Mouse (Mus musculus) embryo, embryonic 10.5 days (tissue): ENCODE results near the gene Wwc1.
"Not testable (repeated sequence)": the region's sequence is repeated elsewhere in the genome, so short reads cannot be mapped to it uniquely, and the experiment has no call there.

Experiments used
- DNase-seq: peaks from one replicate; pipeline ENCODE4 v3.0.0-alpha.2; 2015; ENCODE audit warnings: low spot score

Wwc1 gene

DNA sequence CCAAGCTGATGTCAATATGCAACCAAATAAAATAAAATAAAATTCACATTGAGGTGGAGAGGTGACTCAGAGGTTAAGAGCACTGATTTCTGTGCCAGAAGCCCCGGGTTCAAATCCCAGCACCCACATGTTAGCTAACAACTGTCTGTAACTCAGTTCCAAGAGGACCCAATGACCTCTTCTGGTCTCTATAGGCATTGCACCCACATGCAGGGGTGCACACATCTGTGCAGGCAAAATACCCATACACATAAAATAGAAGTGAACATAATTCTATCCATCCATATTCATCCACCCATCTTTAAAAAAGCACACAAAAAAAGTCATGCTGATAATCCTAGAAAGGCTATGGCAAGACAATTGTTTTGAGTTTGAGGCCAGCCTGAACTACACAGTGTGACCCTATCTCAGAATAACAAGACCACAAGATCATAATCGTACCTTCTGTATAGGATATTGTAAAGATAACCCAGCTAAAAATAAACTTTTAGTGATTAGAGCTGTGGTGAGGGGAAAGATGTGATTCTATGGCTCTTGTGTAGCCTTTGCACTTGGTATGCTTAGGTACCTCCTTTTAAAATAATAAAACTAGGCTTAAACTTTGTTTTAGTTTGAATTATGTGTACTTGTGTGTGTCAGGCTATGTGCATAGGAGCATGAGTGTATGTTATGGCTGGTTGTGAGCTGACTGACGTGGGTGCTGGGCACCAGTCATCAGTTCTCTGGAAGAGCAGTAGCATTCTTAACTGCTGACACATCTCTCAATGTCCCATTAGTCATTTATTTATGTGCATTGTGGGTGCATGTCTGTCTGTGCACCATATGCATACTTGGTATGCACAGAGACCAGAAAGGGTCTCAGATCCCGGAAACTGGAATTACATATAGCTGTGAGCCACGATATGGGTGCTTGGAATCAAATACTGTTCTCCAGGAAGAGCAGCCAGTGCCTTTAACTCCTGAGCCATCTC is 142.9 kb downstream of the Wwc1 start:
- DNase-seq, result no peak

DNA sequence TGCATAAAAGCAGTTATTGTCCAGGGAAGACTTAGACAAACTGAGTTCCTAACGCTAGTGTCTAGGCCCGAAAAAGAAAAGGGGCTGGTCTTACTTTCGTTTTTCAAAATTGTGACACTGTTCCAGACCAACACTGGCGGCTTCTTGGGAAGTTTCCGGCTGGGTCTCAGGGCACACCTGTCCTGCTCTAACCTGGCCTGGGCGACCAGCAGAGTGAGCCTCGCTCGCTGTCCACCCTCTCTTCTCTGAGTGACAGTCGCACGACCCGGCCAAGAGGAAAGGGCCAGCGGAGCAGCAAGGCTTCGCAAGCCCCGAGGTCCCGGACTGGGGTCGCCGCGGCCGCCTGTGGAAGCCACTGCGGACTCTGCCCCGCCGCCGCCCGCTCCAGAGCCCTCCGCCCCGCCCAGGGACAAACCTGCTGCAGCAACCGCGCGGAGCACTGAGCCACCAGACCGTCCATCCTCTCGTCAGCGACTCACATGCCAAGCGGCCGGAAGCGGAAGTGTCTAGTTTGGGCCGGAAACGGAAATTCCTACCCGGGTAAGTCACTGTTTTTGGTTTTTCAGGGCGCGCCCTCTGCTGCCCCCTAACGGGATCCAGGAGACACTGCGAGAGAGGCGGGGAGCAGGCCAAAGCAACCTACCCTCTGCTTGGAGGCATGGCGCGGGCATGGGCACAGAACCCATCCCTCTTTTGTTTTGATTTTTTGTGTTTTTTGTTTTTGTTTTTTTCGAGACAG is 146.1 kb downstream of the Wwc1 start, which contains the start of gene Rars:
Gene Rars (minus strand): TSS at position 485 of the 739 bp plus-strand sequence.
- DNase-seq, result peak; percentile 97

DNA sequence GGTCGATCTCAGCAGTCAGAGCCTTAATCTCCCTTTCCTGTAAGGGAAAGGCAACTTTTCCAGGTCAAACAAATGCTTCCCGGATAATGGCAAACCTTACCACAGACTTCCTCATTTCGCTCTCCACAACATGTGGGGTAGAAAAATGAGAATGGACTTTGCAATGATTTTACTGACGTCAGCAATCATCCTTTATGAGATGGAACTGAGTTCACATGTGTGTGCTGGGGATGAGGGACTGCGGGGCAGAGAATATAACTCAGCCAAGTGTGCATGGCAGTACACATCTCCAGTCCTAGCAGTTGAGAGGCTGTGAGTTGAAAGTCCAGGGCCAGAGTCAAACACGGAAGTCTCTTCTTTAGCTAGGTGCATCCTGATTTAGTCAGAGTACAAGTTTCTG is 147.1 kb downstream of the Wwc1 start:
- no peak for DNase-seq

DNA sequence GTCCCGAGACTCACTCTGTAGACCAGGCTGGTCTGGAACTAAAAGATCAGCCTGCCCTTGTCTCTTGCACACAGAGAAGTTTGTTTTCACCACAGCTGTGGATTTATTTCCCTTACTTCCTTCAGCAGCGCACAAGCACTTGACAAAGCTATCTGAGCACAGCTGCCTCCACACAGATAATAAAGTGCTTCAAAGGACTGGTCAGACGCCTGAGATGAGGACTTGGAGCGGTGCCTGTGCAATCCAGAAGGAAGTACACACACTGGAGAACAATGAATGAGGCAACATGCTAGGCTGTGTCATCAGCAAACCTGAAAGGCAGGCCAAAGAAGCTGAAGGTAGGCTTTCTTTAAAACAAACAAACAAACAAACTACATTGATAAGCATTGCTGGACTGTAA is 148.2 kb downstream of the Wwc1 start:
- no peak for DNase-seq

DNA sequence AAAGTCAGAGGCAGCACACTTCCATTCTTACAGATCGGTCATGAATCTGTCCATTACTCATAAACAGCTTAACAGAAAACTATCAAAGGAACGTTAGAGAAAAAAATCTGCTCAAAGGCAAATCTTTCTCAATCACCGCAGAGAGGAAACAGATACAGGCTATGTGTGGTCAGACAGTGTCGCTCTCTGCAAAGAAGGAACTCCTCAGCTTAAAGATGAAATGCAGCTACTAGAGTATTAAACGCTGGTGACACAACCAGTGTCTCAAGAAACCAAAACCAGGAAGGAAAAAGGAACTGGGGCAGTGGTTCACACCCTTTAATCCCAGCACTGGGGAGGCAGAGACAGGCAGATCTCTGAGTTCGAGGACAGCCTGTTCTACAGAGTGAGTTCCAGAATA is 152.6 kb downstream of the Wwc1 start:
- no peak for DNase-seq

DNA sequence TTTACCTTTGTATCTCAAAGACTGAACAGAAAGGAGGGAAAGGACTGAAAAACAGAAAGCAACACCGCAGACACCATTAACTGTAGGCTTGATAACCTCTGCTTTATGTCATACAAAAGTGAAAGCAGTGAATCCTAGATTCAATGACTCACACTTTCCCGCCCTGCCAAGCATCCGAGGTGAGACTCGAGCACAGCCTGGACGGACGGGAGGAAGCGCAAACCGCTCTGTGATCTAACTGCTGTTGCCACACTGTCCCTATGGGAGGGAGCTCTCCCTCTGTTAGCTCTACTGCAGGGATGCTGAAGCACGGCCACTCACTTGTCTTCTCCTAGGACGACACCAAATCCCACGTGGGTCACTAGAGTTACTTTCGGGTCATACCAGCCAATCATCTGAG is 164.0 kb downstream of the Wwc1 start:
- DNase-seq, result no peak

DNA sequence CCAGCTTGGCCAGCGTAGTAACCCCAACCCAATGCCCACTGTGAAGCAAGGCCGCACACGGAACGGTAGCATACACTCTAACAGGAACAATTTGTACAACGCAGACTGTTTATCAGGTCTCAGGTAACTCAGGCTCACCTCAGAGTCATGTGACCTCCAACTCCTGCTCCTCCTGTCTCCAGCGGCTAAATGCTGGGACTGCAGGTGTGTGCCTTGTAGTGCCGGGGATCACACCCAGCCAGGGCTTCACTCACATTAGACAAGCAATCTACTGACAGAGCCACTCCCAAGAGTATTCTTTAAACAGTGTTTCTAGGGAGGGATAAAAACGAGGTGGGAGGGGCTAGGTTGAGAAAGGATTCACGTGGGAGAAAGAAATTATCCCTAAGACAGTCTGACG is 168.9 kb downstream of the Wwc1 start:
- DNase-seq, result no peak

DNA sequence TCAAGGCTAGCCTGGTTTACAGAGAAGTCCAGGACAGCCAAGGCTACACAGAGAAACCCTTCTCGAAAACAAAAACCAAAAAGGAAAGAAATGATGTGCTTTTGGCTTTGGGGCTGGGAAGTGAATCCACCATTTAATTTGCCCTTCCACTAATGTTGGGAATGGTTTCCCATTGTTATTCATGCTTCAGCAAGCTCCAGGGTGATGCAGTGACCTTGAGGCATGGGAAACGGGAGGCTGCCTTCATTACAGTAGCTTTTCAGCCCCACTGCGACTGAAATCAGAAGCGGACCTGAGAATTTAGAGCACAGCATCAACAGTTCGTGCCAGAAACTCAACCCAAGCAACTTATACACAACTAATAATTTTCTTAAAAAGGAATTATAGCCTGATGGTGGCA is 179.0 kb downstream of the Wwc1 start:
- no peak for DNase-seq

DNA sequence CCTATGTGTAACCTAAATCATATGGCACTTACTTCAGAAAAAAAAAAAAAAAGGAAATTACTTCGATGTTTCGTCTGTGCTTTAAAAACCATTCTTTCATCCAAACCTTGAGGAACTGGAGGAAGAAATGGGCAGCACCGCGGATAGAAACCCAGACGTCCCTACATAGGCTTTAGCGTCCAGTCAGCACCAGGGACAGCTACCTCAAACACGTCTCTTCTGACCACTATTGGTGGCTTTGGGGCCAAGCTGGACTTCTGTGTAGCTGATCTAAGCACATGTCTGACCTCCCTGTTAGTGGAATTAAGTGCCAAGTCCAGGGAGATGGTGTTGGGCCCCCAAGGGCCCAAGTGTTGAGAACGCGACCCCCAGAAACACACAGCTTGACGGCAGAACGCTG is 181.5 kb downstream of the Wwc1 start, which contains the start of gene Fbll1:
Gene Fbll1 (minus strand): TSS at position 11 of the 400 bp plus-strand sequence.
- peak; percentile 88 for DNase-seq

DNA sequence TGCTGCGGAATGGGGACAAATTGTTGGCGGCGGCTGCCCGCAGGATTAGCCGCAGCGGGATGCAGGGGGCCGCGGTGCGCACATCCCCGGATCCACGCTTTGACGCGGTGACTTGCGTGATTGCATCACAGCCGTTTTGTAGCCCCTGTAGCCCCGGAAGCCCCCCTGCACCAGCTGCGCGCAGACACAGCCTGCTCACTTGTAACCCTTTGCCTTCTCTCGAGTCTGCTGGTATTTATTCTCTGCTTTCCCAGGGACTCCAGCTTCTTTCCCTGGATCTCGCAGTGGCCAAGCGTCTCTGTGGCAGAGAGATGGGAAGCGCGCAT is 181.9 kb downstream of the Wwc1 start:
- DNase-seq, result peak; percentile 23

DNA sequence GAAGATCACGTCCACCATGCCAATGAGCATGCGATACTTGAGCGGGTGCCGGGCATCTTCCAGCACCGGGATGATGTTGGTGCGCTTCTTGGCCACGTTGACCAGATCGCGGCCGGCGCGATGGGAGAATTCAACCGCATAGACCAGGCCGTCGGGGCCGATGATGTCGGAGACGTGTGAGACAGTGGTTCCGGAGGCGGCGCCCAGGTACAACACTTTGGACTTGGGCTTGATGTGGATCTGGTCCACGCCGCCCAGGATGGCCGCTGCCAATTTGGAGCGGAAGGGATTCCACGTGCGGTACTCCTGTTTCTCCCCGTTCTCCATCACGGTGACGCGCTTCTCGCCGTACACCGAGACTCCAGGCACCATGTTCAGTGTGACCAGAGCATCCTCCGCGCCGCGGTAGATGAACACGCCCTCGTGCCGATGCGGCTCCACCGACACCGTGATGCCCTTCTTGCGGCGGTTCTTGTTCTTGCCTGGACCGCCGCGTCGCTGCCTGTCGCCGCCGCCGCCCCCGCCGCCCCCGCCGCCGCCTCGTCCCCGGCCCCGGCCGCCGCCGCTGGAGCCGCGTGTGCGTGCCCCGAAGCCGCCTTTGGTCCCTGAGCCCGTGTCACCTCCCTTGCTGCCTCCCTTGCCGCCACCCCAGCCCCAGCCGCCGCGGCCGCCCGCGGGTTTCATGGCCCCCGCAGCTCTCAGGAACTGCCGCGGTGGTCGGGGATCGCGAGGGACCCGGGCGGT is 182.4 kb downstream of the Wwc1 start:
- DNase-seq, result peak; percentile 33

DNA sequence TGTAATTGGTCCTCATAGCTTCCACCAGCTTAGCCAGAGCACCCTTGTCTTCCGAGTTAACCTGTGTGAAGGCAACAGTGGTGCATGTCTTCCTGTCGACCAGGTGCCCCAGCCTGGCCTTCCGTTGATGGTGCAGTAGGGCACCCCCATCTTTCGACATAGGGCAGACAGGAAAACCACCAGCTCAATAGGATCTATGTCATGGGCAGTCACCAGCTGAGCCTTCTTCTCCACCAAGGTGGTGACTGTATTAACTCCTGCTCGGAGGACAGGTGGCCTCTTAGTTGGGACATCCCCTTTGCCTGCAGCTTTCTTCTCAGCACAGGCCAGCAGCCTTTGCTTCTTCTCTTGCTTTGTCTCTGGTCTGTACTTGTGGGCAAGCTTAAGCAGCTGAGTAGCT is 187.5 kb downstream of the Wwc1 start:
- DNase-seq, result not testable (repeated sequence)

DNA sequence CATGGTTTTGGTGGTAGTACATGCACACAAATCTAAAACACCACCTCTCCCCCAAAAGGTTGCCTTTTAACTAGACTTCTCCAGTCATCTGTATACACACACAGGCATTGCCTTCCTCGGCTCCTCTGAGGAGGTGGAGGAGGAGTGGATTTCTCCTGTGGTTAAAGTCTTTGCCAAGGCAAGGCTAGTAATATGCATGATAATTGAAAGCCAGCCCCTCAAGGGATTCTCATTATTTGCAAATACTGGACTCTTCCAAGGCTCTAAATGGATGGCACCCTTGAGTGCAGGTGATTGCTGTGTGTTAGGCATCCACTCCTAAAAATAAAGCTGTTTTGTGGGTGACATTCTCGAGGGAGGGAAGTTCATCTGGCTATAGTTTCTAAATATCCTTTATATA is 191.9 kb downstream of the Wwc1 start:
- DNase-seq, result no peak
